Mouse (Mus musculus): Measurements from ENCODE around the gene 4932414N04Rik. TPM values are rescaled to one million over a fixed set of nuclear protein-coding genes. Genes with fewer than 3 reads are reported as not detected.
"Not testable (repeated sequence)": the region's sequence is repeated elsewhere in the genome, so short reads cannot be mapped to it uniquely, and the experiment has no call there.

The 4932414N04Rik gene
- not detected in 2 replicates for total RNA-seq (2017)

DNA sequence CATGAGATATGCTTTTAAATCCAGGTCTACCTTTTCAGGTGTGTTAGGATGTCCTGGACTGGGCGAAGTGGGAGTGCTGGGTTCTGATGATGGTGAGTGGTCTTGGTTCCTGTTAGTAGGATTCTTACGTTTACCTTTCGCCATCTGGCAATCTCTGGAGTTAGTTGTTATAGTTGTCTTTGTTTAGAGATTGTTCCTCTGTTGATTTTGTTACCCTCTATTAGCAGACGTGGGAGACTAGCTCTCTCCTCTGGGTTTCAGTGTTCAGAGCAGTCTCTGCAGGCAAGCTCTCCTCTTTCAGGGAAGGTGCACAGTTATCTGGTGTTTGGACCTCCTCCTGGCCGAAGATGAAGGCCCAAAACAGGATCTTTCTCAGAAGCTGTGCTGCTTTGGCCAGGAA, at the start of gene 4932414N04Rik:
TSS of gene 4932414N04Rik (plus strand) at position 301 of the 400 bp plus-strand sequence.
- ATAC-seq (replicated peaks in 1 of 2; ENCODE audit: insufficient read depth in 1 of 2, low FRiP score in 2 of 2, low TSS enrichment in 1 of 2, low read depth in 1 of 2, poor library complexity in 2 of 2, severe bottlenecking in 2 of 2), result not testable (repeated sequence)

DNA sequence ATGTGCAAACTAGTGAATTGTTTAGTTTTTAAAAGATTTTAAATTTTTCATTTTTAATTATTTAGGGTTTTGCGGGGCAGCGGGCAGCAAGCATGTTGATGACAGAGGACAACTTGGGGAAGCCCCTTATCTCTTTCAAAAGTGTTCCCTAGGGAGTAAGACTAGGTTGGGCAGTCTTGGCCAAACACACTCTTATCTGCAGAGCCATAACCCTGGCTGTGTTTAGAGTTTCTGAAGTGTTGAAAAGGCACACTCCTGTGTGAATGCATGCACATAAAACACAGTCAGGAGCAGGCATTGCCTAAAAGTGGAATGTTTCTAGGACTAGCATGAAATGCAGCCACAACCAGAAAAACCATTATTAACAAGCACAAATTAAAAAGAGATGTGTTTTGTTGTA, 75.9 kb downstream of the 4932414N04Rik start:
- ATAC-seq (replicated peaks in 1 of 2; ENCODE audit: insufficient read depth in 1 of 2, low FRiP score in 2 of 2, low TSS enrichment in 1 of 2, low read depth in 1 of 2, poor library complexity in 2 of 2, severe bottlenecking in 2 of 2), result no peak

- ATAC-seq (replicated peaks in 1 of 2; ENCODE audit: insufficient read depth in 1 of 2, low FRiP score in 2 of 2, low TSS enrichment in 1 of 2, low read depth in 1 of 2, poor library complexity in 2 of 2, severe bottlenecking in 2 of 2), result no peak
Measured at GRCm38 (mm10) chr2:68739772-68740739, 83.8 kb downstream of the 4932414N04Rik start.

DNA sequence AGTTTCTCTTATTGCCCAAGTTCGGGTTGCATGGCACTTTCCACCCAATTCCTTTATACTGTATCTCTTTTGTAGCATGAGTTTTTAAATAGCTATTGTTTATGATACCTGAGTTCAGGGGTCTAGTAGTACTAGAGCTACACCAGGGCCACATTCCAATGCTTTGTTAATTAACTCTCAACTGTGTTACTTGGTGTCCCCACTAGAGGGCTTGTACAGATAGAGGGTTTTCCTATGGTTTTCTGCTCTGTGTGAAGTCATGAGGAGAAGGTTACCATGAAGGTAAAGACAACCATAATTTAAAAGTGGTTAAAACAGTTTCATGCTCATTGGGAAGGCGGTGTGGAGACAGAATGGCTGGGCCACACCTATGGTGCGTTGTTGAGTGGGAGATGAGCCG, 88.3 kb downstream of the 4932414N04Rik start:
- peak; percentile 51 to 69; a peak in 3 of 4 replicates for ATAC-seq (replicated peaks in 1 of 2; ENCODE audit: insufficient read depth in 1 of 2, low FRiP score in 2 of 2, low TSS enrichment in 1 of 2, low read depth in 1 of 2, poor library complexity in 2 of 2, severe bottlenecking in 2 of 2)

DNA sequence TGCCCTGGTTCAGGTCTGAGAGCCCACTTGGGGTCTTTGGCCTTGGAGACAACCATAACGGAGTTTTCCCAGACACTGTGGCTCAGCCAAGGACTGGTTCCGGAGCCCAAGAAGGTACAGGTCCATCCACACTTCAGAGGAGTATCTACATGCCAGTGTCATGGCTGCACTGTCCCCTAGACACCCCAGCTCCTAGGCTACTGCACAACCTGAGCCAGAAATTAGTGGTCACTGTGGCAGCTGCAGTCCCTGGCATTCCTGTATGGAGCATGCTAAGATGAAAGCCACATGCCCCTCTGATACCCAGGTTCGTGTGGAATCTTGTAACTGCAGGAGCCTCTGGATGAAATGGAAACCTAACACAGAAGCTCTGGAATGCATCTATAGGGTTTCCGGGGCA, 99.9 kb downstream of the 4932414N04Rik start:
- ATAC-seq (replicated peaks in 1 of 2; ENCODE audit: insufficient read depth in 1 of 2, low FRiP score in 2 of 2, low TSS enrichment in 1 of 2, low read depth in 1 of 2, poor library complexity in 2 of 2, severe bottlenecking in 2 of 2), result no peak

GRCm38 (mm10) chr2:68756793-68757192, 100.5 kb downstream of the 4932414N04Rik start:
- ATAC-seq (replicated peaks in 1 of 2; ENCODE audit: insufficient read depth in 1 of 2, low FRiP score in 2 of 2, low TSS enrichment in 1 of 2, low read depth in 1 of 2, poor library complexity in 2 of 2, severe bottlenecking in 2 of 2), result peak; percentile 32 to 51; a peak in 2 of 4 replicates

GRCm38 (mm10) chr2:68765371-68765770, 109.1 kb downstream of the 4932414N04Rik start:
- no peak for ATAC-seq (replicated peaks in 1 of 2; ENCODE audit: insufficient read depth in 1 of 2, low FRiP score in 2 of 2, low TSS enrichment in 1 of 2, low read depth in 1 of 2, poor library complexity in 2 of 2, severe bottlenecking in 2 of 2)

- no peak for ATAC-seq (replicated peaks in 1 of 2; ENCODE audit: insufficient read depth in 1 of 2, low FRiP score in 2 of 2, low TSS enrichment in 1 of 2, low read depth in 1 of 2, poor library complexity in 2 of 2, severe bottlenecking in 2 of 2)
Measured at GRCm38 (mm10) chr2:68767186-68767890, 111.1 kb downstream of the 4932414N04Rik start.

DNA sequence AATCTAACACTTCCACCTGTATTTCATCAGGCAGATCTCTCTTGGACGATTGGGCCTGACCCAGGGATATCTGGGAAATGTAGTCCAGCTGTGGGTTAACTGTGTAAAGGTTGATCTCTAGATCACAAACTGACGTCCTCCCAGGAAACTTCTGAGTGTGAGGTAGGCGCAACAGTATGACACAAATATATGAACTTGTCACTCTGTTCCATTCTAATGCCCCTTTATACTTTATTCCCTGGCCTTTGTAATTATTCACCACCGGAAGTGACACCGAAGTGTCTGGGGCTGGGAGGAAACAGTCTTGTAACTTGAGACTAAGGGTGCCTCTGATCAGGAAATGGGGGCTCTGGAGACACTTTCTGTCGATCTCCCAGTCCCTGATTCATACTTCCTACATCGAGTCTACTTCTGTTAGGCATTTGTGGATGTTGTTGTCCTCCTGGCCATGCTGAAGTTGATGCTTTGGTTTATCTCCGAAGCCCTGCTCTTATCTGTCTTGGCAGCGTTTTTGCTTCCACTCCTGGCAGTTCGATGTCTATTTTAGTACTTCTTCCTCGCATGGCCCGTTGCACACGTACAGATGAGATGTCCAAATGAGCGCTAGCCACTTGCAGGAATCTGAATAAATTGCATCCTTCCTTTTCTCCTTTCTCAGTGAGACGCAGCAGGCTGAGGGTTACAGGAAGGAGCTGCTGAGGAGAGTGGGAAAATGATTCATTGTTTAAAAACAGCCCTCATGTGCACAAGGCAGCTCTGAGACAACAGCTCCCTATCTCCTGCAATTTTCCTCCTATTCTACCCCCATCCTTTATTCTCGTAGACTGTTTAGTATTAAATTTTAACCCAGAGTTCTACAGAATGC, 126.2 kb downstream of the 4932414N04Rik start:
- peak; percentile 69 to 83 for ATAC-seq (replicated peaks in 1 of 2; ENCODE audit: insufficient read depth in 1 of 2, low FRiP score in 2 of 2, low TSS enrichment in 1 of 2, low read depth in 1 of 2, poor library complexity in 2 of 2, severe bottlenecking in 2 of 2)

DNA sequence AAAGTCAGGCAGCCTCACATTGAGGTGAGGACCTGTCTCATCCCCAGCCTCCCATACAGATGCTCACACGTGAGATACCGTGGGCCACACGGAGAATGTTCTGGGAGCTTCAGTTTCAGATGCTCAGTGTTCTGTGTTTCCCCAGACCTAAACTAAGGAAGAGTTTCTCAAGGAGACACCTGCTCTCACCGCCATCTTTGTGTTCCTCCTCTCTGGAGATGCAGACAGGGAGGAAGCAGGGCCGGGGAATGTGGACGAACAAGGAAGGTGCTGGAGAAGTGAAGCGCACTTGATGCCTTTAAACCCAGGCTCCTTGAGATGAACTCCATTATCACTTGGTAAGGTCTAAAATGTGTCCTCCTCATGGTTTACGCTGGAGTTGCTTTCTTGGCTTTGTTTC, 127.4 kb downstream of the 4932414N04Rik start:
- ATAC-seq (replicated peaks in 1 of 2; ENCODE audit: insufficient read depth in 1 of 2, low FRiP score in 2 of 2, low TSS enrichment in 1 of 2, low read depth in 1 of 2, poor library complexity in 2 of 2, severe bottlenecking in 2 of 2), result not testable (repeated sequence)

DNA sequence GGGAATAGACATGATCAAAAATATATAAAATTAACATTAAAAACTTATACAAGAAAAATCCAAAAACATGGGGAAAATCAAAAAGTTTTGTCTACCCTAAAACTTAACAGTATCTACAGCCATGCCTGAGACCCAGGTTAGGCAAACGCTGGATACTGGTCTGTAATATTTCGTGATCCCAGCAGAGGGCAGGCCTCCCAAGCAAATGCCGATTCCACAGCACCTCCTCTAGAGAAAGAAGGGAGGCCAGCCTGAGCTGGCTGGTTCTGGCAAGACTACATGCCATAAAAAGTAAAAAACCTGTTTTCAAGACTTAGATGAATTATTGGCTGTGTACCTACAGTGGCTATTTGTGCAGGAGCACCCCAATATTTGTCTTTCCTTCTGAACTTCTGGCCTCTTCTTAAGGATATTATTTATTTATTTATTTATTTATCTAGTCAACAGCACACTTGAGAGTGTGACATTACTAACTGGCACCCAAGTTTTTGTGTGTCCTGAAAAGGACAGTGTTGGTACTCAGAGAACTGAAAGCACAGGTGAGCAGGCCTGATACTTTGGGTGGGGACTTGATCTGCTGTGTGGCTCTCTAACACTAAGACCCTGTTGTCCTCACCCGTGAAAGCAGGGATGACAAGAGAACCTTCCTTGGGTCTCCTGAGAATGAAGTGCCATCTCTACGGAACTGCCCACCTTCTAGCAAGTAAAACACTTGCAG, 128.6 kb downstream of the 4932414N04Rik start:
- peak; percentile 88 for ATAC-seq (replicated peaks in 1 of 2; ENCODE audit: insufficient read depth in 1 of 2, low FRiP score in 2 of 2, low TSS enrichment in 1 of 2, low read depth in 1 of 2, poor library complexity in 2 of 2, severe bottlenecking in 2 of 2)

DNA sequence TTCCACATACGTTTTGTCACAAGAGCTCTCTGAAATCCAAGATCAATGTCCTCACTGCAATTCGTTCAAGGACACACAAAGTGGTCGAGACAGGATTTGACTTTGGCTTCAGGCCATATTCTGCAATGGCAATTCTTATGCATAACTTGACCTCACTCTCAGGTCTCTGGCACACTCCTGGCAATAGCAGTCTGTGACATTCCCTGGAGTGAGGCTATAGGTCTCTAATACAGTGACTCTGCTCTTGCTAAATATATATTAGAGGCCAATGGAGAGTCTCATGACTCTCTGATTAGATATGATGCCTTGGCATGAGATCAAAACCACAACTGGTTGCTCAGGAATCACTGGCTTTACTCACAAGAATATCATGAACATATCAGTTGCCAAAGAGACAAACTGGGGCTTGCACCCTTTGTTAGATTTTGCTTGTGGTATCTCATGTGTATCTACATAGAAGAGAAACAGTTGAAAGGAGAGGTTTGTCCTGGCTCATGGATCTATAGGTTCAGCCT, 130.9 kb downstream of the 4932414N04Rik start:
- no peak for ATAC-seq (replicated peaks in 1 of 2; ENCODE audit: insufficient read depth in 1 of 2, low FRiP score in 2 of 2, low TSS enrichment in 1 of 2, low read depth in 1 of 2, poor library complexity in 2 of 2, severe bottlenecking in 2 of 2)

DNA sequence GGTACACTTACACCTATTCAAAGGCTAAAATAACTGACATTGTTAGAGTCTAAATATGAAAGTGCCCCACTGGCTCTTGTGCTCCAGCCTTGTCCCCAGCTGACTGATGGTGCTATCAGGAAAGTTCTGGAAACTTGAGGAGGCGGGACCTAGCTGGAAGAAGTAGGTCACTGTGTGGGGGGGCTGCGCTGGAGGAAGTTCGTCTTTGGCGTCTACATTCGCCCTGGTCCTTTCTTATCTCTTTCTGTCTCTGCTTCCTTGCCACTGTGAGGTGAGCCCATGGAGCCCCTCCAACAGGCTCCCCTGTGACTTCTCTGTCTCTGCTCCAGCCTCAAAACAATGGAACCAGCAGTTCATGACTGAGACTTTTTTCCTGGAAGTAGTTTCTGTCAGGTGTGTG, 136.0 kb downstream of the 4932414N04Rik start:
- no peak for ATAC-seq (replicated peaks in 1 of 2; ENCODE audit: insufficient read depth in 1 of 2, low FRiP score in 2 of 2, low TSS enrichment in 1 of 2, low read depth in 1 of 2, poor library complexity in 2 of 2, severe bottlenecking in 2 of 2)

DNA sequence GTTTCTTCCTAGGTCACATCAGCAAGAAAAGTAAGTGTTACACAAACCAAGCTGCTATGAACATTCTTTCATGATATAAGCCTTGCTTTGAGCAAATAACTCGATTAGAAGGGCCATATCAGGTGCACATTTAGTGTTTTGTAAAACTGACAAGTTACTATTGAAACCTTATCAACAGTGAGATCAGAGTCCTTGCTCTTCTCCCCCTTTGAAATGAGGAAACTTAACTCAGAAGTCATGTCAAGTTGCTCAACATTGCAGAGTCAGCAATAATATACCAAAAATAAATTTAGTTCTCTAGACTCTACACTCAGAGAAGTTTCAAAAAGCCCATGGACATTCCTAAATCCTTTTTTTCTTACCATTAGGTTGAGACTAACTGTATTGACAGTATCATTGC, 137.2 kb downstream of the 4932414N04Rik start:
- ATAC-seq (replicated peaks in 1 of 2; ENCODE audit: insufficient read depth in 1 of 2, low FRiP score in 2 of 2, low TSS enrichment in 1 of 2, low read depth in 1 of 2, poor library complexity in 2 of 2, severe bottlenecking in 2 of 2), result no peak

- no peak for ATAC-seq (replicated peaks in 1 of 2; ENCODE audit: insufficient read depth in 1 of 2, low FRiP score in 2 of 2, low TSS enrichment in 1 of 2, low read depth in 1 of 2, poor library complexity in 2 of 2, severe bottlenecking in 2 of 2)
Measured at GRCm38 (mm10) chr2:68794181-68794580, 137.9 kb downstream of the 4932414N04Rik start.

DNA sequence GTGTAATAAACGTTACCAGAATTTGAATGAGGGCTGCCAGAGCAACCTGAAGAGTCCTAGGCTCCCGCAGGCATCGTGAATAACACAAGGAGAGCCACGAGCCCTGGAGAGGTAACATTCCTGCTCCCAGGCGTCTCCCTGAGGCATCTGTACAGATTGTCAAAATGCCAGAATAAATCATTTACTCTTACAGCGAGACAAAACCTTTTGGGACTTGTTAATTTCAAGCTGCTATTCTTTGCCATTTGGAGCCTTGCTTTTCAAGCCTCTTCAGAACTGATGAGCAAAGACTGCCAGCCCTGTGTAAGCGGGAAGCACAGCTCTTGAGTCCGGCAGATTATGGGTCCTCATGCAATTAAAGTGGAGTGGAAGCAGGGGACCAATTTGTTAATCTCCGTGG, 138.3 kb downstream of the 4932414N04Rik start:
- ATAC-seq (replicated peaks in 1 of 2; ENCODE audit: insufficient read depth in 1 of 2, low FRiP score in 2 of 2, low TSS enrichment in 1 of 2, low read depth in 1 of 2, poor library complexity in 2 of 2, severe bottlenecking in 2 of 2), result no peak

All from hematopoietic stem cell, adult 5-6 weeks (primary cell).